Mouse (Mus musculus) limb, embryonic 15.5 days (tissue): Measurements from ENCODE around the gene Rapgef2. TPM values are rescaled to one million over a fixed set of nuclear protein-coding genes. Genes with fewer than 3 reads are reported as not detected.
A peak's percentile ranks its signal among the peaks of the same experiment; 100 is the strongest.

Source experiments
- ATAC-seq: fragments of 200-750 bp; cut with Nextera tagmentation; 2 replicates; pipeline ENCODE4 v1.8.0; 2017; ENCODE audit warnings: low read depth, moderate TSS enrichment; ENCODE audit not compliant: insufficient number of reproducible peaks, low FRiP score, low TSS enrichment
- H3K27ac ChIP-seq: fragments of 300-500 bp; sonication (generic); 2 replicates; pipeline ENCODE4 v1.5.1; 2015; ENCODE audit warnings: moderate library complexity, mild to moderate bottlenecking, inconsistent platforms
- H3K27me3 ChIP-seq: fragments of 300-500 bp; sonication (generic); 2 replicates; pipeline ENCODE4 v1.6.1; 2015; ENCODE audit warnings: inconsistent platforms
- H3K36me3 ChIP-seq: fragments of 300-500 bp; sonication (generic); 2 replicates; pipeline ENCODE4 v1.6.1; 2015; ENCODE audit warnings: inconsistent platforms
- H3K4me1 ChIP-seq: fragments of 300-500 bp; sonication (generic); 2 replicates; pipeline ENCODE4 v1.6.1; 2015; ENCODE audit warnings: inconsistent platforms
- H3K4me2 ChIP-seq: fragments of 300-500 bp; sonication (generic); 2 replicates; pipeline ENCODE4 v1.6.1; 2015; ENCODE audit warnings: mild to moderate bottlenecking, inconsistent platforms
- H3K4me3 ChIP-seq: fragments of 300-500 bp; sonication (generic); 2 replicates; pipeline ENCODE4 v1.5.1; 2015; ENCODE audit warnings: mild to moderate bottlenecking, inconsistent platforms
- H3K9ac ChIP-seq: fragments of 300-500 bp; sonication (generic); 2 replicates; pipeline ENCODE4 v1.6.1; 2015; ENCODE audit warnings: inconsistent platforms
- H3K9me3 ChIP-seq: fragments of 300-500 bp; sonication (generic); 2 replicates; pipeline ENCODE4 v1.6.1; 2016; ENCODE audit warnings: inconsistent platforms
- WGBS: fragments of 180-500 bp; shearing (Covaris S2); methylation state at CpG from one replicate; pipeline ENCODE4 v1.1.7; 2015; 5-methylcytosine and 5-hydroxymethylcytosine counted together
- polyA plus RNA-seq: library from polyadenylated mRNA; unstranded; fragments of >200 nt; fragmentation: Nextera tagmentation; extraction: Ambion mirVana; gene quantifications from 2 replicates; pipeline ENCODE4 v1.2.1, GENCODE M21; 2015

Gene Rapgef2
- 5.2 and 6.2 TPM in 2 replicates for polyA plus RNA-seq

GRCm38 (mm10) chr3:79286376-79287107, at the start of gene Rapgef2:
Rapgef2 (minus strand) TSS chr3:79286517.
- WGBS: under 1% methylated on average over 88 of the region's 97 CpGs
- Histone ChIP-seq H3K4me1 (peaks cover 22% of the 10 kb centered on the region), H3K9ac (peak within 1 kb of the TSS; percentile 90), H3K4me3 (peak within 1 kb of the TSS; percentile 91), H3K4me2 (peak within 1 kb of the TSS; percentile 77), H3K27me3 (peaks cover 3% of the 10 kb centered on the region; the same call in 1 of the 2 replicates), H3K36me3 (no peaks in the 10 kb centered on the region), H3K27ac (peak within 1 kb of the TSS; percentile 98), H3K9me3 (no peaks in the 10 kb centered on the region)
- peak; percentile 72 for ATAC-seq

DNA sequence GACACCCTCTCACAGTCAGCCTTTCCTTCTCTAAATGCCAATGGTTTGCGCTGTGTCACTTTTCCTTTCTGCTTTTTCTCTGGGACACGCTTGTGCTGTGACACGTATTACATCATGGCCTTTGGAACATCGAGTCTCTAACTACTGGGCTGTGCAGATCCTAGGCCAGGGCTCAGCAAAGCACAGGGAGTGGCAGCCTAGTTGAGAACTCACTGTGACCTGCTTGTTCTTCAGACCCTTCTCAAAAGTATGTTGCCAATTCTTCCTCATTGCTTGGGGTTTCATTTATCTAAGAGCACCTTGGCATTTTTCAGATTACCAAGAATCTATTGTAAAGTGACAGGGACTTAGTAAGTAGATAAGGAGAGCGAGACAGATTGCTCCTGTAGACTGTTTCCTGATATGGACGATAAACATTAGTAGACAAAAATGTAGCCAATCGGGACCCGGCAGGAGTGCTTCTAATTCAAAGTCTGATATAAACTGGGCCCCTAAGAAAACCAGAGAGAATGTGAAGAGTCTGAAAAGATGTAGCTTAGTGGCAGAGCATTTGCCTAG, 47.4 kb upstream of the Rapgef2 start:
- H3K9ac ChIP-seq: no peak overlapping the region
- 91% methylated on average over 8 of the region's 8 CpGs for WGBS
- peaks cover 8% of the 10 kb centered on the region for H3K4me1 ChIP-seq
- no peaks in the 10 kb centered on the region for H3K27me3 ChIP-seq
- no peak overlapping the region for H3K27ac ChIP-seq
- no peak for ATAC-seq
- no peak overlapping the region for H3K4me3 ChIP-seq
- H3K9me3 ChIP-seq: no peaks in the 10 kb centered on the region
- no peaks in the 10 kb centered on the region for H3K36me3 ChIP-seq
- H3K4me2 ChIP-seq: no peak overlapping the region

DNA sequence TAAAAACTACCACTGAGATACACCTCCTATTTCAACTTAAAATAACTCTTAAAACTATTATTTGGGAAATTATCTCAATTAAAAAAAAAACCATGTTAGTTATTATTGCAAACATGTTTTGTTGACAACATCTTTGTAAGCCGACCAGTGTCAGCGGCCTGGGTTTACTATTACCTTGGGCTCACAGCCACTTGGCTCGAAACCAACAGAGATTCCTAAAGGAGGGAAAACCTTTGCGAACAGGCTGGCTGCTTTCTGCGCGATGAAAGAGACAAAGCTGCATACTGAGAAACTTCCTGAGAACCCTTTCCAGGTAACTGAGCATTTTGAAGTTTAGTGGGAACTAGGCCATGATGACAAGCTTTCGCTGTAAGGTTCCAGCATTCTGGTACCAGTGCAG, 46.7 kb upstream of the Rapgef2 start:
- Histone ChIP-seq H3K36me3 (no peaks in the 10 kb centered on the region), H3K9ac (no peak overlapping the region), H3K4me2 (no peak overlapping the region), H3K27ac (no peak overlapping the region), H3K27me3 (no peaks in the 10 kb centered on the region), H3K4me3 (no peak overlapping the region), H3K4me1 (peaks cover 9% of the 10 kb centered on the region), H3K9me3 (no peaks in the 10 kb centered on the region)
- 62% methylated on average over 7 of the region's 7 CpGs for WGBS
- no peak for ATAC-seq

- no peak overlapping the region for H3K4me2 ChIP-seq
- no peak for ATAC-seq
- 23% methylated on average over 8 of the region's 8 CpGs for WGBS
Measured at GRCm38 (mm10) chr3:79329691-79330315, 43.5 kb upstream of the Rapgef2 start.

DNA sequence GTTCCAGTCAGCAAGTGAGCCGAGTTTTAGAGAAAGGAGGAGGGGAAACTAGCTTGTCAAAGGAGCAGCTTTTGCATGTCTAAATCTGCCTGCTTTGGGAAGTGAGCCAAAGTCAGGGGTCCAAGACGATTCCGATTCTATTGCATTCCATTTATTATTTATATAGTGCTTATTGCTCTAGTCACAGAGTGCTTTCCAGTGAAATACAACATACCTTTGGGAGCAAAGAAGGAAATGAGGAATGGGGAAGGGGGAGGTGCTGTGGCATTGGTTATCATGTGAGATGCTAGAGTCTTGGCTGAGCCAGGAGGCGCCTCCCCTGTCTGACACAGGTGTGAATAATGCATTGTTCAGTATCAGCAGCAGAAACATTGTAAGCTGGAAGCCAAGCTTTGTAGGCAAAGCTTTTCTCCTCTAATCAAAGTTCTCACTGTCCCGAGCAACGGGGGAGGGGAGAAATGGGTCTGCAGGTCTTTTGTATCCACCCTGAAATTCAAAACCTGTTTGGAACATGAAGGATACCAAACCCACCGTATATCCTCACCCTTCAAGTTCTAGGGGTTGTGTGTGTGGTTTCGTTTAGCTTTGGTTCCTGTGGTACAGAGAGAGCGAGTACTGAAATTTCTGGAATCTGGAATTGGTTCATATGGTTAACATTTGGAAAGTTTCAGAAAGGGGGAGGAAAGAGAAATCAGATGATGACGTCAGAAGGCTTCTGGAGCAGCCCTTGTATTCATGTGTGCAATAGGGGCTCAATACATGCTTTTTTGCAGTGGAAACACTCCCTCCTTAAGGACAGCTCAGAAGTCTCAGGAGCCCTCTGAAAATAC, 38.6 kb upstream of the Rapgef2 start:
- no peak overlapping the region for H3K9ac ChIP-seq
- H3K27ac ChIP-seq: peak overlapping the region; percentile 59
- H3K36me3 ChIP-seq: no peaks in the 10 kb centered on the region
- no peaks in the 10 kb centered on the region for H3K9me3 ChIP-seq
- 0 out of 2 replicates have a peak overlapping the region, but pooled peaks have one; percentile 2 for H3K4me3 ChIP-seq
- WGBS: 18% methylated on average over 10 of the region's 10 CpGs
- no peaks in the 10 kb centered on the region for H3K27me3 ChIP-seq
- peaks cover 19% of the 10 kb centered on the region for H3K4me1 ChIP-seq
- no peak for ATAC-seq
- peak overlapping the region; percentile 37 for H3K4me2 ChIP-seq

More at GRCm38 (mm10) chr3:79329691-79330315, 43.5 kb upstream of the Rapgef2 start:
- H3K27ac ChIP-seq: peak overlapping the region; percentile 75
- no peak overlapping the region for H3K9ac ChIP-seq
- peaks cover 19% of the 10 kb centered on the region for H3K4me1 ChIP-seq
- no peaks in the 10 kb centered on the region for H3K36me3 ChIP-seq
- H3K27me3 ChIP-seq: no peaks in the 10 kb centered on the region
- no peaks in the 10 kb centered on the region for H3K9me3 ChIP-seq
- no peak overlapping the region for H3K4me3 ChIP-seq

DNA sequence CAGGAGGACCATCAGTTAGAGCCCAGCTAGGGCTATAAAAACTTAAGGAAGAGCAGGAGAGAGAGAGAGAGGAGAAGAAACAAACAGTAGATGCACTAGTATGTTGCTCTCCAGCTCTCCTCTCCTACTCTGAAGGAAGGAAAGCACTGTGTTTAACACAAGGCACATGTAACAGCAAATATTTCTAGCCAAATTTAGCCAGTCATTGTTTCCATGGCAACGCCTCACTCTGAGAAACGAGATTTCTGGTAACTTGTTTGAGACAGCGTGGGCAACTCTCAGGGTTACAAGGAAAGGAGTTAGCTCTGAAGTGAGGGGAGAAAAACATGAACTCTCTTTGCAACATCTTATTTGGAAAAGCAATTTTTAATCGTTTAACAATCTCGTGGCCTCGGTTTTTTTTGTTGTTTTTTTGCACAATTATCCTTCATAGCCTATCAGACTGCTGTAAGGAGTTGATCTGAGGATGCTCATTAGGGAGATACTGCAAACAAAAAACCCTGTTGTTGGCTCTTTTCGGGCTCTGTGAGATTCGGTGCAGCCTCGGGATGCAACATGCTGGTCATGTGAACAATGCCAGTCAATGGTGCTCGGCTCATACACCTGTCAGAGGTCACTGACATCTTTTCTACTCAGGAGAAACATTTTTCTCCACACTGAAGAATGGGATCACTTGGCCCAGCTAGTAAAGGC, 27.8 kb upstream of the Rapgef2 start:
- Histone ChIP-seq H3K27ac (no peak overlapping the region), H3K4me3 (no peak overlapping the region), H3K36me3 (no peaks in the 10 kb centered on the region), H3K9me3 (no peaks in the 10 kb centered on the region), H3K27me3 (no peaks in the 10 kb centered on the region), H3K4me2 (no peak overlapping the region), H3K4me1 (0 out of 2 replicates have a peak, but pooled peaks cover 3% of the 10 kb centered on the region), H3K9ac (no peak overlapping the region)
- 63% methylated on average over 10 of the region's 10 CpGs for WGBS
- ATAC-seq: no peak

GRCm38 (mm10) chr3:79311895-79312294, 25.6 kb upstream of the Rapgef2 start:
- Histone ChIP-seq H3K9ac (no peak overlapping the region), H3K27me3 (no peaks in the 10 kb centered on the region), H3K36me3 (no peaks in the 10 kb centered on the region), H3K4me1 (0 out of 2 replicates have a peak, but pooled peaks cover 3% of the 10 kb centered on the region), H3K9me3 (no peaks in the 10 kb centered on the region), H3K4me2 (no peak overlapping the region), H3K4me3 (no peak overlapping the region), H3K27ac (no peak overlapping the region)
- ATAC-seq: no peak

- Histone ChIP-seq H3K27ac (no peak overlapping the region), H3K4me3 (no peak overlapping the region), H3K4me2 (no peak overlapping the region)
Measured at GRCm38 (mm10) chr3:79310184-79310583, 23.9 kb upstream of the Rapgef2 start.

GRCm38 (mm10) chr3:79308605-79309004, 22.3 kb upstream of the Rapgef2 start:
- H3K27me3 ChIP-seq: no peaks in the 10 kb centered on the region
- no peak overlapping the region for H3K9ac ChIP-seq
- no peaks in the 10 kb centered on the region for H3K4me1 ChIP-seq
- no peak overlapping the region for H3K4me2 ChIP-seq
- 84% methylated on average over 4 of the region's 4 CpGs for WGBS
- no peak overlapping the region for H3K4me3 ChIP-seq
- no peaks in the 10 kb centered on the region for H3K9me3 ChIP-seq
- H3K36me3 ChIP-seq: no peaks in the 10 kb centered on the region
- ATAC-seq: no peak
- no peak overlapping the region for H3K27ac ChIP-seq

More at GRCm38 (mm10) chr3:79310184-79310583, 23.9 kb upstream of the Rapgef2 start:
- no peak for ATAC-seq
- 71% methylated on average over 7 of the region's 7 CpGs for WGBS
- Histone ChIP-seq H3K36me3 (no peaks in the 10 kb centered on the region), H3K9me3 (no peaks in the 10 kb centered on the region), H3K4me1 (0 out of 2 replicates have a peak, but pooled peaks cover 3% of the 10 kb centered on the region), H3K9ac (no peak overlapping the region), H3K27me3 (no peaks in the 10 kb centered on the region)

GRCm38 (mm10) chr3:79299401-79299800, 13.1 kb upstream of the Rapgef2 start:
- H3K9me3 ChIP-seq: no peaks in the 10 kb centered on the region
- WGBS: 88% methylated on average over 15 of the region's 15 CpGs
- no peak for ATAC-seq
- H3K36me3 ChIP-seq: no peaks in the 10 kb centered on the region
- H3K27me3 ChIP-seq: no peaks in the 10 kb centered on the region
- H3K4me3 ChIP-seq: no peak overlapping the region
- no peak overlapping the region for H3K9ac ChIP-seq
- H3K4me1 ChIP-seq: no peaks in the 10 kb centered on the region
- no peak overlapping the region for H3K4me2 ChIP-seq
- no peak overlapping the region for H3K27ac ChIP-seq

DNA sequence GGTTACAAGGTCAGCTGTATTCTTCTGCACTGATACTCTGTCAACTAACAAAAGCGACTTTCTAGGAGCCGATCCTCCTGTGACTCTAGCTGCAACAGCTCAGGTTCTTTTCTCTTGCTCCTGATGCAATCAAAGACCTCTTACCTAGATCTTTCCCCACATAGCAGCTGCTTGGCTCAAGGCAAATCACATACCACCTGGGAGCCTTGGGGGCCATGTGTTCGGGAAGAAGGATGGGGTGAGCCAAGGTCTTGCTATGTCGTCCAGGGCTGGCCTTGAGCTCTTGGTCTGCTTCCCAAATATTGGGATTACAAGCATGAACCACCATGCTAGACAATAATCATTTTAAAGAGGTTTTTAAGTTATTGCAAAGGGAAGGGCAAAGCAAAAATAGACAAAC, 11.0 kb upstream of the Rapgef2 start:
- ATAC-seq: no peak
- Histone ChIP-seq H3K4me1 (no peaks in the 10 kb centered on the region), H3K9me3 (no peaks in the 10 kb centered on the region), H3K27me3 (no peaks in the 10 kb centered on the region), H3K27ac (no peak overlapping the region), H3K4me3 (no peak overlapping the region), H3K36me3 (no peaks in the 10 kb centered on the region), H3K4me2 (no peak overlapping the region), H3K9ac (no peak overlapping the region)
- WGBS: 71% methylated on average over 4 of the region's 4 CpGs
